7 mouse cellular contexts compared by ENCODE assay signal in genomic region chr17:56476402-56476752, GRCm38 (mm10). TPM values are rescaled to one million over a fixed set of nuclear protein-coding genes. Genes with fewer than 3 reads are reported as not detected.
DNase-seq lines count a peak whose midpoint lies in the region; ATAC-seq and TF ChIP-seq lines count a peak whose summit lies in the region.

TSS of gene Ptprs (minus strand) at chr17:56476483.

- H3K36me3 ChIP-seq in embryonic facial prominence, embryonic 10.5 days (replicated peaks), result no peaks in the 10 kb centered on the region
- no peaks in the 10 kb centered on the region for H3K36me3 ChIP-seq in limb, embryonic 10.5 days
- no peaks in the 10 kb centered on the region for H3K36me3 ChIP-seq in midbrain, embryonic 12.5 days
- H3K36me3 ChIP-seq in small intestine, adult 2 months (ENCODE audit: control insufficient read depth, insufficient read depth, low read length), result no peaks in the 10 kb centered on the region

- peaks cover 60% of the 10 kb centered on the region for H3K27me3 ChIP-seq in embryonic facial prominence, embryonic 10.5 days (replicated peaks; ENCODE audit: low read depth, poor library complexity, severe bottlenecking)
- peaks cover 62% of the 10 kb centered on the region for H3K27me3 ChIP-seq in limb, embryonic 10.5 days (ENCODE audit: low read depth, poor library complexity, severe bottlenecking)
- peaks cover 42% of the 10 kb centered on the region for H3K27me3 ChIP-seq in midbrain, embryonic 12.5 days
- H3K27me3 ChIP-seq in small intestine, adult 2 months (ENCODE audit: control insufficient read depth, insufficient read depth, low read length), result peaks cover 52% of the 10 kb centered on the region

- no peak for TF ChIP-seq POLR2A in small intestine, adult 2 months (IDR thresholded peaks at IDR 0.05; ENCODE audit: low read depth, low read length)

- TF ChIP-seq CTCF in small intestine, adult 2 months (IDR thresholded peaks at IDR 0.05; ENCODE audit: extremely low read depth, insufficient read length, insufficient replicate concordance, low read depth, low read length), result no peak

- under 1% methylated on average over 27 of the region's 27 CpGs for WGBS in embryonic facial prominence, embryonic 10.5 days
- WGBS in limb, embryonic 10.5 days, result under 1% methylated on average over 27 of the region's 27 CpGs
- WGBS in midbrain, embryonic 12.5 days, result 0% methylated on average over 27 of the region's 27 CpGs
- WGBS in small intestine, adult 2 months, result under 1% methylated on average over 27 of the region's 27 CpGs

- ATAC-seq in midbrain, embryonic 12.5 days (ENCODE audit: low FRiP score, low read depth), result peak; percentile 76

- H3K4me1 ChIP-seq in embryonic facial prominence, embryonic 10.5 days, result peaks cover 64% of the 10 kb centered on the region
- H3K4me1 ChIP-seq in limb, embryonic 10.5 days, result peaks cover 51% of the 10 kb centered on the region
- H3K4me1 ChIP-seq in midbrain, embryonic 12.5 days, result peaks cover 45% of the 10 kb centered on the region
- peaks cover 25% of the 10 kb centered on the region for H3K4me1 ChIP-seq in small intestine, adult 2 months (ENCODE audit: control insufficient read depth, insufficient read depth, insufficient read length, low read length)

- peak within 1 kb of the TSS; percentile 75 for H3K4me2 ChIP-seq in midbrain, embryonic 12.5 days (replicated peaks)

- DNase-seq in adrenal gland, postnatal 14 days, result peak; percentile 96
- peak; percentile 98 for DNase-seq in embryonic facial prominence, embryonic 10.5 days (ENCODE audit: low spot score)
- peak; percentile 90 to 94 for DNase-seq in heart, adult 18-20 months
- DNase-seq in kidney, adult 18-20 months, result peak; percentile 83
- DNase-seq in limb, embryonic 10.5 days (ENCODE audit: low spot score), result peak; percentile 98

- H3K9me3 ChIP-seq in embryonic facial prominence, embryonic 10.5 days, result no peaks in the 10 kb centered on the region
- H3K9me3 ChIP-seq in limb, embryonic 10.5 days (replicated peaks), result no peaks in the 10 kb centered on the region
- H3K9me3 ChIP-seq in midbrain, embryonic 12.5 days, result no peaks in the 10 kb centered on the region

- H3K4me3 ChIP-seq in embryonic facial prominence, embryonic 10.5 days, result peak within 1 kb of the TSS; percentile 94
- H3K4me3 ChIP-seq in limb, embryonic 10.5 days, result peak within 1 kb of the TSS; percentile 69
- H3K4me3 ChIP-seq in midbrain, embryonic 12.5 days, result peak within 1 kb of the TSS; percentile 91
- peak within 1 kb of the TSS; percentile 66 for H3K4me3 ChIP-seq in small intestine, adult 2 months (ENCODE audit: low read depth, low read length)

- H3K27ac ChIP-seq in embryonic facial prominence, embryonic 10.5 days (replicated peaks), result peak within 1 kb of the TSS; percentile 95
- H3K27ac ChIP-seq in limb, embryonic 10.5 days, result peak within 1 kb of the TSS; percentile 92
- peak within 1 kb of the TSS; percentile 93 for H3K27ac ChIP-seq in midbrain, embryonic 12.5 days (replicated peaks)
- no peak within 1 kb of the TSS for H3K27ac ChIP-seq in small intestine, adult 2 months (ENCODE audit: insufficient read depth, low read depth, low read length)

- H3K9ac ChIP-seq in midbrain, embryonic 12.5 days (replicated peaks), result peak within 1 kb of the TSS; percentile 97

RNA-seq across cellular contexts. Expression of gene Ptprs, which starts in this region (rescaled TPM):
- total RNA-seq in adrenal gland, postnatal 14 days (2021), result 97.0 and 102 TPM in 2 replicates
- polyA plus RNA-seq in embryonic facial prominence, embryonic 10.5 days (2016; fragmentation: Nextera tagmentation; extraction: Ambion mirVana), result 85.0 and 86.4 TPM in 2 replicates
- total RNA-seq in heart, adult 18-20 months (2021), result 10 to 100 TPM; 50.3 to 54.3 TPM
- 69.5 and 83.2 TPM in 2 replicates for polyA plus RNA-seq in limb, embryonic 10.5 days (2016; fragmentation: Nextera tagmentation; extraction: Ambion mirVana)
- 290 and 332 TPM in 2 replicates for polyA plus RNA-seq in midbrain, embryonic 12.5 days (2016; fragmentation: Nextera tagmentation; extraction: Ambion mirVana)
- 42.5 and 54.1 TPM in 2 replicates for polyA plus RNA-seq in small intestine, adult 2 months (2012; rRNA removed)
